In genomic region chr12:9271484-9271883, GRCm38 (mm10) we compare ENCODE assay signal across 28 mouse cellular contexts.
DNase-seq lines count a peak whose midpoint lies in the region; ATAC-seq and TF ChIP-seq lines count a peak whose summit lies in the region.
"Had no signal": no experiment of that assay in that cellular context is flagged by ENCODE, and none has a peak within 500 bp of the region (broad histone marks: within the 10 kb centered on the region; RNA-seq: fewer than 3 reads in every experiment).

No protein-coding gene starts in this region.

- 46% methylated on average over 2 of the region's 2 CpGs for WGBS in limb, embryonic 14.5 days
- WGBS in intestine, postnatal 0 days, result 88% methylated on average over 2 of the region's 2 CpGs

- DNase-seq in heart, adult 11 months, result peak; percentile 63
- DNase-seq in heart, postnatal 4 days, result no peak
- peak; percentile 31 for DNase-seq in limb, embryonic 14.5 days (ENCODE audit: low spot score)
- DNase-seq in kidney, postnatal 14 days, result no peak
- DNase-seq: adrenal gland, adult 8-10 months; adrenal gland, postnatal 14 days; B cell, adult 2 months; cerebellum, adult 11 months; cerebellum, adult 18-20 months; cerebellum, adult 8-10 months; cerebellum, adult 9-11 months; cerebellum, postnatal 14 days; cerebellum, postnatal 36 days; embryo, embryonic 11 days had no signal

- H3K27me3 ChIP-seq in megakaryocyte, embryonic 14.5 days (replicated peaks), result no peaks in the 10 kb centered on the region
- H3K27me3 ChIP-seq in limb, embryonic 14.5 days (ENCODE audit: control insufficient read depth, insufficient read depth, low read length), result no peaks in the 10 kb centered on the region
- H3K27me3 ChIP-seq in intestine, postnatal 0 days (replicated peaks; ENCODE audit: control insufficient read depth, insufficient read depth, low read length), result no peaks in the 10 kb centered on the region
- H3K27me3 ChIP-seq: CH12.LX; embryonic facial prominence, embryonic 13.5 days; embryonic facial prominence, embryonic 15.5 days; forebrain, embryonic 12.5 days; Patski had no signal

- no peaks in the 10 kb centered on the region for H3K36me3 ChIP-seq in megakaryocyte, embryonic 14.5 days (replicated peaks; ENCODE audit: low read length)
- H3K36me3 ChIP-seq in limb, embryonic 14.5 days (ENCODE audit: control insufficient read depth, insufficient read depth, low read length), result no peaks in the 10 kb centered on the region
- H3K36me3 ChIP-seq in intestine, postnatal 0 days (ENCODE audit: control insufficient read depth, insufficient read depth), result no peaks in the 10 kb centered on the region
- H3K36me3 ChIP-seq: embryonic facial prominence, embryonic 13.5 days; embryonic facial prominence, embryonic 15.5 days; forebrain, embryonic 10.5 days; forebrain, embryonic 12.5 days; G1E had no signal

- no peak overlapping the region for H3K9ac ChIP-seq in limb, embryonic 14.5 days (ENCODE audit: low read depth, low read length, severe bottlenecking)
- H3K9ac ChIP-seq in intestine, postnatal 0 days (ENCODE audit: low read depth, low read length), result no peak overlapping the region
- H3K9ac ChIP-seq: embryonic facial prominence, embryonic 13.5 days; embryonic facial prominence, embryonic 15.5 days; forebrain, embryonic 12.5 days had no signal

- no peak overlapping the region for H3K4me2 ChIP-seq in limb, embryonic 14.5 days (replicated peaks; ENCODE audit: low read depth, low read length, severe bottlenecking)
- no peak overlapping the region for H3K4me2 ChIP-seq in intestine, postnatal 0 days (replicated peaks; ENCODE audit: low read depth)
- H3K4me2 ChIP-seq: embryonic facial prominence, embryonic 13.5 days; embryonic facial prominence, embryonic 15.5 days; forebrain, embryonic 12.5 days had no signal

- TF ChIP-seq CTCF in intestine, postnatal 0 days (IDR thresholded peaks at IDR 0.05; ENCODE audit: low read depth), result no peak

- no peaks in the 10 kb centered on the region for H3K4me1 ChIP-seq in megakaryocyte, embryonic 14.5 days
- peaks cover 12% of the 10 kb centered on the region; the same call in 1 of the 2 replicates for H3K4me1 ChIP-seq in limb, embryonic 14.5 days (ENCODE audit: control insufficient read depth, insufficient read depth, low read length)
- H3K4me1 ChIP-seq in intestine, postnatal 0 days (replicated peaks; ENCODE audit: control insufficient read depth, insufficient read depth, low read length), result no peaks in the 10 kb centered on the region
- H3K4me1 ChIP-seq: embryonic facial prominence, embryonic 15.5 days; forebrain, embryonic 10.5 days; forebrain, embryonic 12.5 days had no signal

- ATAC-seq in megakaryocyte, adult 5-6 weeks (ENCODE audit: poor library complexity, severe bottlenecking), result no peak
- no peak; the same call in 1 of the 2 replicates for ATAC-seq in limb, embryonic 14.5 days (ENCODE audit: low FRiP score, low read depth)
- ATAC-seq in intestine, postnatal 0 days, result no peak
- ATAC-seq: activated CD4-positive, CD25-positive, alpha-beta regulatory T cell, adult 4 months; CD4-positive, CD25-positive, alpha-beta regulatory T cell, adult 4 months; forebrain, embryonic 14.5 days; Patski had no signal

- no peak overlapping the region for H3K27ac ChIP-seq in limb, embryonic 14.5 days (replicated peaks; ENCODE audit: low read depth, low read length)
- no peak overlapping the region for H3K27ac ChIP-seq in intestine, postnatal 0 days (ENCODE audit: low read depth, low read length)
- H3K27ac ChIP-seq: embryonic facial prominence, embryonic 13.5 days; embryonic facial prominence, embryonic 15.5 days; forebrain, embryonic 10.5 days; forebrain, embryonic 12.5 days had no signal

- H3K9me3 ChIP-seq in megakaryocyte, embryonic 14.5 days, result peaks cover 5% of the 10 kb centered on the region; the same call in 1 of the 2 replicates
- H3K9me3 ChIP-seq in limb, embryonic 14.5 days (ENCODE audit: control insufficient read depth, low read length), result no peaks in the 10 kb centered on the region
- H3K9me3 ChIP-seq in intestine, postnatal 0 days (ENCODE audit: control insufficient read depth), result no peaks in the 10 kb centered on the region
- H3K9me3 ChIP-seq: embryonic facial prominence, embryonic 13.5 days; embryonic facial prominence, embryonic 15.5 days; forebrain, embryonic 10.5 days; forebrain, embryonic 12.5 days; G1E had no signal

- peak overlapping the region; percentile 0 for H3K4me3 ChIP-seq in megakaryocyte, embryonic 14.5 days (replicated peaks)
- H3K4me3 ChIP-seq in limb, embryonic 14.5 days (replicated peaks; ENCODE audit: low read length), result no peak overlapping the region
- no peak overlapping the region for H3K4me3 ChIP-seq in intestine, postnatal 0 days (ENCODE audit: low read depth, low read length)
- H3K4me3 ChIP-seq: embryonic facial prominence, embryonic 13.5 days; embryonic facial prominence, embryonic 15.5 days; erythroblast, embryonic 14.5 days; forebrain, embryonic 10.5 days; forebrain, embryonic 12.5 days had no signal

- TF ChIP-seq POLR2A in limb, embryonic 14.5 days (IDR thresholded peaks at IDR 0.05; ENCODE audit: borderline replicate concordance, extremely low read depth, insufficient read depth, insufficient read length), result no peak

Comparison
In these comparisons a context has a peak if more than half of its experiments do, and no peak if none do; other contexts are left out.
1. DNase-seq: peak in heart, adult 11 months (single experiment) and limb, embryonic 14.5 days (single experiment); none in heart, postnatal 4 days (single experiment) and kidney, postnatal 14 days (single experiment).